Mouse (Mus musculus) MEL (cell line): ENCODE data around the gene Csmd2. TPM values are rescaled to one million over a fixed set of nuclear protein-coding genes. Genes with fewer than 3 reads are reported as not detected.

Source experiments
- DNase-seq: peaks from one replicate; pipeline ENCODE4 v3.0.0; 2011; ENCODE audit warnings: low read depth, low spot score
- H3K27ac ChIP-seq: 2 replicates; pipeline ENCODE4 v1.5.1; 2012; ENCODE audit warnings: low read depth, mild to moderate bottlenecking, control low read depth, low read length, moderate library complexity; ENCODE audit not compliant: control insufficient read depth
- H3K27me3 ChIP-seq, 2 experiments: fragments of 150-350 bp in 1 of 2; sonication (generic) in 1 of 2; 2 replicates each; pipeline ENCODE4 v1.6.1; 2012; ENCODE audit warnings: low read length in 2 of 2, mild to moderate bottlenecking in 2 of 2, improper control_type of control experiment in 1 of 2, moderate library complexity in 1 of 2; ENCODE audit not compliant: insufficient read depth in 2 of 2, control insufficient read depth in 1 of 2
- H3K36me3 ChIP-seq, 2 experiments: 2 replicates each; pipeline ENCODE4 v1.6.1; 2012 to 2014; ENCODE audit warnings: low read length in 2 of 2, improper control_type of control experiment in 1 of 2, inconsistent platforms in 1 of 2, mild to moderate bottlenecking in 1 of 2; ENCODE audit not compliant: insufficient read depth in 2 of 2, control insufficient read depth in 1 of 2
- H3K4me1 ChIP-seq, 2 experiments: fragments of 150-350 bp in 1 of 2; sonication (generic) in 1 of 2; 2 replicates each; pipeline ENCODE4 v1.6.1; 2012; ENCODE audit warnings: low read length in 2 of 2, improper control_type of control experiment in 1 of 2, mild to moderate bottlenecking in 1 of 2; ENCODE audit not compliant: insufficient read depth in 2 of 2, control insufficient read depth in 1 of 2
- H3K4me3 ChIP-seq, 2 experiments: fragments of 150-350 bp in 1 of 2; sonication (generic) in 1 of 2; 2 replicates each; pipeline ENCODE4 v1.5.1; 2012; ENCODE audit warnings: low read depth in 2 of 2, low read length in 2 of 2, mild to moderate bottlenecking in 2 of 2, moderate library complexity in 2 of 2, control low read depth in 1 of 2, improper control_type of control experiment in 1 of 2; ENCODE audit not compliant: control insufficient read depth in 1 of 2, insufficient read depth in 1 of 2
- H3K79me2 ChIP-seq: 2 replicates; pipeline ENCODE4 v1.6.1; 2012; ENCODE audit warnings: mild to moderate bottlenecking, low read length, moderate library complexity; ENCODE audit not compliant: control insufficient read depth, poor library complexity, insufficient read depth
- H3K9ac ChIP-seq: 2 replicates; pipeline ENCODE4 v1.6.1; 2012; ENCODE audit warnings: low read depth, mild to moderate bottlenecking, control low read depth, low read length, moderate library complexity; ENCODE audit not compliant: control insufficient read depth, poor library complexity, severe bottlenecking
- H3K9me3 ChIP-seq: fragments of 150-350 bp; sonication (generic); replicated peaks from 2 replicates; pipeline ENCODE4 v1.6.1; 2012; ENCODE audit warnings: mild to moderate bottlenecking, low read length, improper control_type of control experiment, moderate library complexity; ENCODE audit not compliant: insufficient read depth
- BHLHE40 ChIP-seq: IDR thresholded peaks from 2 replicates; pipeline ENCODE4 v1.6.1; 2012; ENCODE audit warnings: low read depth, mild to moderate bottlenecking, inconsistent platforms, low read length, improper control_type of control experiment, borderline replicate concordance
- CHD1 ChIP-seq: IDR thresholded peaks from 2 replicates; pipeline ENCODE4 v1.6.1; 2012; ENCODE audit warnings: low read depth, mild to moderate bottlenecking, inconsistent platforms, low read length, improper control_type of control experiment
- CHD2 ChIP-seq: IDR thresholded peaks from 2 replicates; pipeline ENCODE4 v1.6.1; 2011; ENCODE audit warnings: low read length, improper control_type of control experiment
- CTCF ChIP-seq, 3 experiments: IDR thresholded peaks in 2 of 3; conservative IDR thresholded peaks in 1 of 3; 2 replicates each; pipeline ENCODE4 v1.5.1; 2011 to 2012; ENCODE audit warnings: low read length in 3 of 3, low read depth in 2 of 3, mild to moderate bottlenecking in 2 of 3, improper control_type of control experiment in 1 of 3, inconsistent platforms in 1 of 3, mixed read lengths in 1 of 3, moderate library complexity in 1 of 3; ENCODE audit not compliant: control insufficient read depth in 1 of 3, insufficient read depth in 1 of 3, poor library complexity in 1 of 3, severe bottlenecking in 1 of 3
- E2F4 ChIP-seq: IDR thresholded peaks from 2 replicates; pipeline ENCODE4 v1.6.1; 2011; ENCODE audit warnings: low read depth, low read length, improper control_type of control experiment, borderline replicate concordance
- ELF1 ChIP-seq: IDR thresholded peaks from 2 replicates; pipeline ENCODE4 v1.6.1; 2014; ENCODE audit warnings: low read depth, mild to moderate bottlenecking, inconsistent platforms, low read length, improper control_type of control experiment, moderate library complexity
- EP300 ChIP-seq, 2 experiments: IDR thresholded peaks; 2 replicates each; pipeline ENCODE4 v1.6.1; 2011; ENCODE audit warnings: improper control_type of control experiment in 2 of 2, low read length in 2 of 2, low read depth in 1 of 2, mild to moderate bottlenecking in 1 of 2
- ETS1 ChIP-seq: IDR thresholded peaks from 2 replicates; pipeline ENCODE4 v1.6.1; 2012; ENCODE audit warnings: low read depth, mild to moderate bottlenecking, inconsistent platforms, low read length, improper control_type of control experiment, moderate library complexity
- GABPA ChIP-seq: IDR thresholded peaks from 2 replicates; pipeline ENCODE4 v1.6.1; 2012; ENCODE audit warnings: low read depth, mild to moderate bottlenecking, inconsistent platforms, low read length, improper control_type of control experiment, moderate library complexity
- GATA1 ChIP-seq: IDR thresholded peaks from 2 replicates; pipeline ENCODE4 v1.6.1; 2011; ENCODE audit warnings: low read depth, low read length, improper control_type of control experiment
- HCFC1 ChIP-seq: IDR thresholded peaks from 2 replicates; pipeline ENCODE4 v1.6.1; 2012; ENCODE audit warnings: low read depth, mild to moderate bottlenecking, inconsistent platforms, low read length, improper control_type of control experiment, moderate library complexity
- JUND ChIP-seq: IDR thresholded peaks from 2 replicates; pipeline ENCODE4 v1.6.1; 2011; ENCODE audit warnings: low read depth, mild to moderate bottlenecking, improper control_type of control experiment, low read length
- KAT2A ChIP-seq: conservative IDR thresholded peaks from 2 replicates; pipeline ENCODE4 v1.6.1; 2012; ENCODE audit warnings: low read depth, low read length, improper control_type of control experiment, inconsistent platforms
- MAX ChIP-seq: IDR thresholded peaks from 2 replicates; pipeline ENCODE4 v1.6.1; 2011; ENCODE audit warnings: low read length, improper control_type of control experiment
- MAZ ChIP-seq: IDR thresholded peaks from 2 replicates; pipeline ENCODE4 v1.6.1; 2012; ENCODE audit warnings: low read depth, mild to moderate bottlenecking, inconsistent platforms, low read length, improper control_type of control experiment
- MEF2A ChIP-seq: IDR thresholded peaks from 2 replicates; pipeline ENCODE4 v1.6.1; 2014; ENCODE audit warnings: low read depth, mild to moderate bottlenecking, inconsistent platforms, low read length, improper control_type of control experiment; ENCODE audit not compliant: poor library complexity, insufficient replicate concordance, severe bottlenecking; ENCODE audit errors: extremely low read depth
- MYB ChIP-seq: IDR thresholded peaks from 2 replicates; pipeline ENCODE4 v1.6.1; 2011; ENCODE audit warnings: mild to moderate bottlenecking, low read depth, low read length, improper control_type of control experiment
- NELFE ChIP-seq: IDR thresholded peaks from 2 replicates; pipeline ENCODE4 v1.6.1; 2011; ENCODE audit warnings: low read depth, low read length, improper control_type of control experiment
- NRF1 ChIP-seq: IDR thresholded peaks from 2 replicates; pipeline ENCODE4 v1.6.1; 2014; ENCODE audit warnings: low read depth, mild to moderate bottlenecking, inconsistent platforms, low read length, improper control_type of control experiment, moderate library complexity; ENCODE audit not compliant: poor library complexity, insufficient read depth, severe bottlenecking
- POLR2A ChIP-seq, 2 experiments: IDR thresholded peaks; 2 replicates each; pipeline ENCODE4 v1.6.1; 2011 to 2012; ENCODE audit warnings: low read length in 2 of 2, mild to moderate bottlenecking in 2 of 2, control low read depth in 1 of 2, improper control_type of control experiment in 1 of 2, low read depth in 1 of 2, moderate library complexity in 1 of 2; ENCODE audit not compliant: control insufficient read depth in 1 of 2, insufficient read depth in 1 of 2, poor library complexity in 1 of 2
- POLR2AphosphoS5 ChIP-seq: IDR thresholded peaks from 2 replicates; pipeline ENCODE4 v1.6.1; 2012; ENCODE audit warnings: low read depth, borderline replicate concordance, mild to moderate bottlenecking, inconsistent platforms, low read length, moderate library complexity, mixed read lengths
- RAD21 ChIP-seq: IDR thresholded peaks from 2 replicates; pipeline ENCODE4 v1.6.1; 2011; ENCODE audit warnings: mild to moderate bottlenecking, low read depth, low read length, improper control_type of control experiment
- RCOR1 ChIP-seq: IDR thresholded peaks from 2 replicates; pipeline ENCODE4 v1.6.1; 2012; ENCODE audit warnings: low read depth, mild to moderate bottlenecking, inconsistent platforms, low read length, improper control_type of control experiment
- SIN3A ChIP-seq: IDR thresholded peaks from 2 replicates; pipeline ENCODE4 v1.6.1; 2012; ENCODE audit warnings: low read length, improper control_type of control experiment, inconsistent platforms
- SMC3 ChIP-seq: IDR thresholded peaks from 2 replicates; pipeline ENCODE4 v1.6.1; 2011; ENCODE audit warnings: low read depth, low read length, improper control_type of control experiment
- TBP ChIP-seq: IDR thresholded peaks from 2 replicates; pipeline ENCODE4 v1.8.0; 2011; ENCODE audit warnings: low read depth, low read length, improper control_type of control experiment
- TCF12 ChIP-seq: IDR thresholded peaks from 2 replicates; pipeline ENCODE4 v1.6.1; 2014; ENCODE audit warnings: low read depth, mild to moderate bottlenecking, inconsistent platforms, low read length, improper control_type of control experiment, moderate library complexity
- UBTF ChIP-seq: IDR thresholded peaks from 2 replicates; pipeline ENCODE4 v1.6.1; 2012; ENCODE audit warnings: low read depth, mild to moderate bottlenecking, inconsistent platforms, low read length, improper control_type of control experiment, moderate library complexity, borderline replicate concordance; ENCODE audit not compliant: insufficient read depth
- USF2 ChIP-seq, 2 experiments: IDR thresholded peaks; 2 replicates each; pipeline ENCODE4 v1.6.1; 2011 to 2012; ENCODE audit warnings: improper control_type of control experiment in 2 of 2, low read length in 2 of 2, borderline replicate concordance in 1 of 2, inconsistent platforms in 1 of 2, low read depth in 1 of 2, mild to moderate bottlenecking in 1 of 2; ENCODE audit not compliant: insufficient read depth in 1 of 2
- ZC3H11A ChIP-seq: IDR thresholded peaks from 2 replicates; pipeline ENCODE4 v1.6.1; 2012; ENCODE audit warnings: low read depth, mild to moderate bottlenecking, inconsistent platforms, low read length, improper control_type of control experiment
- ZMIZ1 ChIP-seq: IDR thresholded peaks from 2 replicates; pipeline ENCODE4 v1.6.1; 2012; ENCODE audit warnings: low read depth, mild to moderate bottlenecking, inconsistent platforms, low read length, improper control_type of control experiment, moderate library complexity
- ZNF384 ChIP-seq: IDR thresholded peaks from 2 replicates; pipeline ENCODE4 v1.6.1; 2012; ENCODE audit warnings: low read depth, mild to moderate bottlenecking, inconsistent platforms, low read length, improper control_type of control experiment
- polyA plus RNA-seq, 2 experiments: library from polyadenylated mRNA; stranded (reverse) in 1 of 2; unstranded in 1 of 2; fragments of >175 nt in 1 of 2; fragments of >200 nt in 1 of 2; gene quantifications; 2 replicates each; pipeline versions ENCODE4 v1.2.1 to v1.2.4; 2012; ENCODE audit warnings: low replicate concordance in 2 of 2, low read depth in 1 of 2; ENCODE audit not compliant: insufficient read length in 2 of 2, insufficient read depth in 1 of 2, missing spikeins in 1 of 2
- total RNA-seq: library from RNA; depleted of rRNA; stranded (reverse); fragments of 300-350 nt; gene quantifications from 2 replicates; pipeline ENCODE4 v1.2.3, GENCODE M21; 2012

Gene Csmd2
- total and polyA plus RNA-seq, 3 experiments: not detected

- Histone ChIP-seq H3K9ac (no peak overlapping the region), H3K9me3 (no peaks in the 10 kb centered on the region), H3K79me2 (no peaks in the 10 kb centered on the region)
- DNase-seq: no peak
- TF ChIP-seq RCOR1 (no peak), BHLHE40 (no peak), SIN3A (no peak), EP300 (IDR thresholded peaks at IDR 0.05; ENCODE audit: low read depth in 1 of 2, low read length in 2 of 2) (no peak), GATA1 (no peak), ZNF384 (no peak), TCF12 (no peak), GABPA (no peak), KAT2A (no peak), UBTF (no peak), RAD21 (no peak), JUND (no peak), CHD2 (no peak), NRF1 (no peak), MAZ (no peak), SMC3 (no peak), CTCF (IDR thresholded peaks at IDR 0.05 in 2 of 3, conservative IDR thresholded peaks at IDR 0.05 in 1 of 3; ENCODE audit: control insufficient read depth in 1 of 3, insufficient read depth in 1 of 3, low read depth in 2 of 3, low read length in 3 of 3, poor library complexity in 1 of 3, severe bottlenecking in 1 of 3) (no peak), MYB (no peak)
- TF ChIP-seq, all 39 proteins: peak for 0
- Histone ChIP-seq H3K27ac (no peak overlapping the region), H3K27me3 (no peaks in the 10 kb centered on the region), H3K4me3 (no peak overlapping the region), H3K4me1 (no peaks in the 10 kb centered on the region), H3K36me3 (no peaks in the 10 kb centered on the region)
Observed at GRCm38 (mm10) chr4:128358751-128359150, 371.1 kb downstream of the Csmd2 start.

- H3K9ac ChIP-seq: no peak overlapping the region
- no peaks in the 10 kb centered on the region for H3K36me3 ChIP-seq
- no peak overlapping the region for H3K27ac ChIP-seq
- no peak overlapping the region for H3K4me3 ChIP-seq
- no peaks in the 10 kb centered on the region for H3K9me3 ChIP-seq
- H3K4me1 ChIP-seq: no peaks in the 10 kb centered on the region
- DNase-seq: no peak
- TF ChIP-seq ELF1 (no peak), ETS1 (no peak), USF2 (IDR thresholded peaks at IDR 0.05; ENCODE audit: borderline replicate concordance in 1 of 2, insufficient read depth in 1 of 2, low read depth in 1 of 2, low read length in 2 of 2) (no peak), MEF2A (no peak), NELFE (no peak), ZMIZ1 (no peak), NRF1 (no peak), MYB (no peak), E2F4 (no peak), HCFC1 (no peak), TBP (no peak), SIN3A (no peak), RAD21 (no peak), RCOR1 (no peak), POLR2AphosphoS5 (no peak), MAX (no peak), JUND (no peak), CHD1 (no peak), POLR2A (IDR thresholded peaks at IDR 0.05; ENCODE audit: control insufficient read depth in 1 of 2, insufficient read depth in 1 of 2, low read depth in 1 of 2, low read length in 2 of 2, poor library complexity in 1 of 2) (no peak), ZC3H11A (no peak)
- H3K79me2 ChIP-seq: no peaks in the 10 kb centered on the region
- no peaks in the 10 kb centered on the region for H3K27me3 ChIP-seq
Observed at GRCm38 (mm10) chr4:128365851-128366250, 378.2 kb downstream of the Csmd2 start.
